Mouse (Mus musculus): Measurements from ENCODE around the gene Vcp.
A peak's percentile ranks its signal among the peaks of the same experiment; 100 is the strongest.

Vcp gene

GRCm38 (mm10) chr4:42973868-42974267 is 26.4 kb downstream of the Vcp start:
- DNase-seq (ENCODE audit: low spot score in 2 of 2) = no peak

- DNase-seq (ENCODE audit: low spot score in 2 of 2) = no peak
Measured at GRCm38 (mm10) chr4:42972952-42973351, 27.4 kb downstream of the Vcp start.

- no peak for DNase-seq (ENCODE audit: low spot score in 2 of 2)
Measured at GRCm38 (mm10) chr4:42969304-42969703, 31.0 kb downstream of the Vcp start, which contains the start of gene 1700022I11Rik. Gene 1700022I11Rik, plus strand, starts transcription at chr4:42969604.

GRCm38 (mm10) chr4:42965039-42965719 is 35.1 kb downstream of the Vcp start:
- no peak for DNase-seq (ENCODE audit: low spot score in 2 of 2)

- no peak for DNase-seq (ENCODE audit: low spot score in 2 of 2)
Measured at GRCm38 (mm10) chr4:42963480-42963879, 36.8 kb downstream of the Vcp start.

GRCm38 (mm10) chr4:42961592-42961991 is 38.7 kb downstream of the Vcp start:
- peak; percentile 28 to 44 for DNase-seq (ENCODE audit: low spot score in 2 of 2)

- no peak for DNase-seq (ENCODE audit: low spot score in 2 of 2)
Measured at GRCm38 (mm10) chr4:42959382-42959781, 40.9 kb downstream of the Vcp start.

GRCm38 (mm10) chr4:42958942-42959341 is 41.4 kb downstream of the Vcp start:
- DNase-seq (ENCODE audit: low spot score in 2 of 2) = no peak

GRCm38 (mm10) chr4:42957979-42958378 is 42.3 kb downstream of the Vcp start:
- DNase-seq (ENCODE audit: low spot score in 2 of 2) = no peak

- no peak for DNase-seq (ENCODE audit: low spot score in 2 of 2)
Measured at GRCm38 (mm10) chr4:42957306-42957705, 43.0 kb downstream of the Vcp start.

- no peak for DNase-seq (ENCODE audit: low spot score in 2 of 2)
Measured at GRCm38 (mm10) chr4:42956581-42956980, 43.7 kb downstream of the Vcp start.

- DNase-seq (ENCODE audit: low spot score in 2 of 2) = no peak
Measured at GRCm38 (mm10) chr4:42955200-42955599, 45.1 kb downstream of the Vcp start.

GRCm38 (mm10) chr4:42954297-42954696 is 46.0 kb downstream of the Vcp start:
- DNase-seq (ENCODE audit: low spot score in 2 of 2) = peak; percentile 30 to 65

- DNase-seq (ENCODE audit: low spot score in 2 of 2) = no peak
Measured at GRCm38 (mm10) chr4:42953435-42954094, 46.7 kb downstream of the Vcp start.

- no peak for DNase-seq (ENCODE audit: low spot score in 2 of 2)
Measured at GRCm38 (mm10) chr4:42952563-42952962, 47.7 kb downstream of the Vcp start.

GRCm38 (mm10) chr4:42951206-42952195 is 48.8 kb downstream of the Vcp start:
- DNase-seq (ENCODE audit: low spot score in 2 of 2) = no peak

GRCm38 (mm10) chr4:42950065-42950558 is 50.2 kb downstream of the Vcp start:
- DNase-seq (ENCODE audit: low spot score in 2 of 2) = peak; percentile 78 to 81

- DNase-seq (ENCODE audit: low spot score in 2 of 2) = peak; percentile 97 to 98
Measured at GRCm38 (mm10) chr4:42949676-42950051, 50.6 kb downstream of the Vcp start, which contains the start of gene Dnajb5. Gene Dnajb5, plus strand, starts transcription at chr4:42949814.

GRCm38 (mm10) chr4:42949051-42949675 is 51.1 kb downstream of the Vcp start:
- DNase-seq (ENCODE audit: low spot score in 2 of 2) = no peak

- DNase-seq (ENCODE audit: low spot score in 2 of 2) = no peak
Measured at GRCm38 (mm10) chr4:42948527-42948926, 51.8 kb downstream of the Vcp start.

- no peak for DNase-seq (ENCODE audit: low spot score in 2 of 2)
Measured at GRCm38 (mm10) chr4:42946733-42947290, 53.5 kb downstream of the Vcp start.

All from urinary bladder, postnatal 36 days (tissue).